8 mouse cellular contexts compared by ENCODE assay signal in genomic region chr15:36967381-36968211, GRCm38 (mm10). TPM values are rescaled to one million over a fixed set of nuclear protein-coding genes. Genes with fewer than 3 reads are reported as not detected.
A peak's percentile ranks its signal among the peaks of the same experiment; 100 is the strongest.
DNase-seq lines count a peak whose midpoint lies in the region; ATAC-seq and TF ChIP-seq lines count a peak whose summit lies in the region.

No protein-coding gene starts in this region.

- DNase-seq in kidney, postnatal 0 days (ENCODE audit: low spot score), result peak; percentile 61
- no peak for DNase-seq in kidney, postnatal 36 days
- peak; percentile 95 for DNase-seq in cerebellum, adult 9-10 months
- peak; percentile 93 for DNase-seq in left cerebral cortex, adult 11 months (ENCODE audit: low spot score)
- DNase-seq in neural tube, embryonic 10.5 days (ENCODE audit: extremely low spot score, low spot score), result peak; percentile 63
- peak; percentile 48 for DNase-seq in thymus, postnatal 4 days
- DNase-seq in spleen, postnatal 14 days (ENCODE audit: low spot score in 2 of 2), result no peak

- H3K4me2 ChIP-seq in kidney, postnatal 0 days (ENCODE audit: low read length), result peak overlapping the region; percentile 30

- H3K27ac ChIP-seq in kidney, postnatal 0 days, result no peak overlapping the region

- no peaks in the 10 kb centered on the region for H3K27me3 ChIP-seq in kidney, postnatal 0 days (ENCODE audit: insufficient read depth, low read length)

- H3K36me3 ChIP-seq in kidney, postnatal 0 days (ENCODE audit: insufficient read depth, low read length), result no peaks in the 10 kb centered on the region

- no peaks in the 10 kb centered on the region for H3K9me3 ChIP-seq in kidney, postnatal 0 days (replicated peaks; ENCODE audit: low read length)

- H3K9ac ChIP-seq in kidney, postnatal 0 days (ENCODE audit: low read depth, low read length), result no peak overlapping the region

- no peak for TF ChIP-seq CTCF in kidney, postnatal 0 days (IDR thresholded peaks at IDR 0.05; ENCODE audit: low read depth)

- ATAC-seq in kidney, postnatal 0 days (replicated peaks; ENCODE audit: low FRiP score, low read depth), result peak; percentile 63
- peak; percentile 71 for ATAC-seq in frontal cortex, adult (ENCODE audit: low TSS enrichment)

- no peaks in the 10 kb centered on the region for H3K4me1 ChIP-seq in kidney, postnatal 0 days (replicated peaks; ENCODE audit: insufficient read depth, low read length)

- no peak overlapping the region for H3K4me3 ChIP-seq in kidney, postnatal 0 days (replicated peaks; ENCODE audit: low read depth, low read length)

- WGBS in kidney, postnatal 0 days, result 28% methylated on average over 24 of the region's 24 CpGs

RNA-seq across cellular contexts. Expression of gene Zfp706, which starts 40.0 kb away (rescaled TPM):
- 509 and 548 TPM in 2 replicates for polyA plus RNA-seq in kidney, postnatal 0 days (2015; fragmentation: Nextera tagmentation; extraction: Ambion mirVana)

Comparison
In these comparisons a context has a peak if more than half of its experiments do, and no peak if none do; other contexts are left out.
1. DNase-seq: peak in kidney, postnatal 0 days (single experiment), cerebellum, adult 9-10 months (single experiment), left cerebral cortex, adult 11 months (single experiment), neural tube, embryonic 10.5 days (single experiment) and thymus, postnatal 4 days (single experiment); none in kidney, postnatal 36 days (0 of 2) and spleen, postnatal 14 days (0 of 2).